Mouse (Mus musculus) cerebellum, adult 2 months (tissue): ENCODE measurements around the gene Gls.

Experiments used
- CTCF ChIP-seq: fragments of 200-500 bp; IDR thresholded peaks from 2 replicates; pipeline ENCODE4 v1.5.1; 2011; ENCODE audit warnings: low read depth, mild to moderate bottlenecking, control low read depth, low read length, moderate library complexity, borderline replicate concordance; ENCODE audit not compliant: insufficient read depth
- POLR2A ChIP-seq: fragments of 200-500 bp; IDR thresholded peaks from 2 replicates; pipeline ENCODE4 v1.6.1; 2011; ENCODE audit warnings: low read length, control low read depth, borderline replicate concordance; ENCODE audit not compliant: insufficient read depth

GRCm38 (mm10) chr1:52232766-52233140 lies 279 bp downstream of the Gls start:
- TF ChIP-seq POLR2A (no peak), CTCF (no peak)
